Mouse (Mus musculus): ENCODE measurements at regions not wholly inside any gene's neighbourhood (a gene's known extent, or its start where the extent isn't known, plus 50 kb on each side); places are given as distances from the start of the nearest gene placed in this dataset.

DNA sequence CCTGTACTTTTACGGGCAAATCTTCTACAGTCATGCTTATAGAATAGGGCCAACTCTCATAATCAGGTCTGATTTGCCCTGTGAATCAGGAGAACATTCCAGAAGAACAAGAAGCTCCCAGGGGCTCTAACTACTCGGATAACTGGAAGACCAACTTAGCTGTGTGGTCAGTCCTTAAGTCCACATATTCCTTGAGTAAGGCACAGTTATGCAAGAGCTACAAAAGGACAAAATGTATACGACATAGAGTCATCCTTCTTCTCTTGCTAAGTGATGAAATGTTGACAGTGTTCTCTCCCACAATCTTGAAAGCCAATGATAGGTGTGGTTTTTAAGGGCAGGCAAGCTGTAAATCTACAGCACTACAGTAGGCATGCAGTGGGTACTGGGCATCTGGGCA is 310.7 kb upstream of the Pitrm1 start:
- Histone ChIP-seq H3K4me3 (ENCODE audit: low read depth, low read length) (no peak overlapping the region), H3K9ac (ENCODE audit: low read length) (no peak overlapping the region), H3K4me1 (replicated peaks; ENCODE audit: control insufficient read depth, insufficient read depth) (no peaks in the 10 kb centered on the region), H3K36me3 (ENCODE audit: control insufficient read depth, insufficient read depth, low read length) (no peaks in the 10 kb centered on the region), H3K27me3 (ENCODE audit: control insufficient read depth, insufficient read depth, low read length) (no peaks in the 10 kb centered on the region), H3K9me3 (ENCODE audit: control insufficient read depth, low read length) (no peaks in the 10 kb centered on the region), H3K4me2 (replicated peaks; ENCODE audit: low read depth) (no peak overlapping the region), H3K27ac (replicated peaks) (no peak overlapping the region)
- peak; percentile 56; the same call in 1 of the 2 replicates for ATAC-seq (ENCODE audit: low FRiP score, low TSS enrichment)
- WGBS, result 77% methylated on average over 3 of the region's 3 CpGs
- no peak for TF ChIP-seq CTCF (IDR thresholded peaks at IDR 0.05; ENCODE audit: low read depth)
- TF ChIP-seq EP300 (optimal IDR thresholded peaks at IDR 0.05), result no peak
- no peak for DNase-seq (ENCODE audit: low spot score)

DNA sequence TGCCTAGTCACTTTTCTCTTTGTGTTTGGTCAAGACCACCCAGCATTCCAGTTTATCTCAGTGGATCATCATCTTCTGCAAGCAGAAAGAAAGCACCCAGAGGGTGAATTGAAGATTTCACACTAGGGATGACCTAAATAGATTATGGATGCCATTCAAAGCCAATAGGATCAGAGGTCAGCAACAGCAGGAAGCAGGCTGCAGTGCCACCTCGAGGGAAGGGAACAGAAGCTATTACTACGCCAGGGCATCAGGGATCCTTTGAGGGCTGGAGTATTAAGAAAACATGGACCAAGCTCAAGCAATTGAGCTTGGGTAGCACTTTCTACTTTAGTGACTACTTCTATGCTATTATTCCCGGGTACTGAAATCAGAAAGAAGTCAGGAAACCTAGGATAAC is 307.1 kb upstream of the Pitrm1 start:
- Histone ChIP-seq H3K4me3 (ENCODE audit: low read depth, low read length) (no peak overlapping the region), H3K4me1 (replicated peaks; ENCODE audit: control insufficient read depth, insufficient read depth) (no peaks in the 10 kb centered on the region), H3K9me3 (ENCODE audit: control insufficient read depth, low read length) (no peaks in the 10 kb centered on the region), H3K27ac (replicated peaks) (no peak overlapping the region), H3K36me3 (ENCODE audit: control insufficient read depth, insufficient read depth, low read length) (no peaks in the 10 kb centered on the region), H3K27me3 (ENCODE audit: control insufficient read depth, insufficient read depth, low read length) (no peaks in the 10 kb centered on the region), H3K4me2 (replicated peaks; ENCODE audit: low read depth) (no peak overlapping the region), H3K9ac (ENCODE audit: low read length) (no peak overlapping the region)
- ATAC-seq (ENCODE audit: low FRiP score, low TSS enrichment) (no peak), DNase-seq (ENCODE audit: low spot score) (no peak)
- TF ChIP-seq EP300 (optimal IDR thresholded peaks at IDR 0.05) (no peak), CTCF (IDR thresholded peaks at IDR 0.05; ENCODE audit: low read depth) (peak; percentile 56)
- WGBS, result 54% methylated on average over 3 of the region's 3 CpGs

DNA sequence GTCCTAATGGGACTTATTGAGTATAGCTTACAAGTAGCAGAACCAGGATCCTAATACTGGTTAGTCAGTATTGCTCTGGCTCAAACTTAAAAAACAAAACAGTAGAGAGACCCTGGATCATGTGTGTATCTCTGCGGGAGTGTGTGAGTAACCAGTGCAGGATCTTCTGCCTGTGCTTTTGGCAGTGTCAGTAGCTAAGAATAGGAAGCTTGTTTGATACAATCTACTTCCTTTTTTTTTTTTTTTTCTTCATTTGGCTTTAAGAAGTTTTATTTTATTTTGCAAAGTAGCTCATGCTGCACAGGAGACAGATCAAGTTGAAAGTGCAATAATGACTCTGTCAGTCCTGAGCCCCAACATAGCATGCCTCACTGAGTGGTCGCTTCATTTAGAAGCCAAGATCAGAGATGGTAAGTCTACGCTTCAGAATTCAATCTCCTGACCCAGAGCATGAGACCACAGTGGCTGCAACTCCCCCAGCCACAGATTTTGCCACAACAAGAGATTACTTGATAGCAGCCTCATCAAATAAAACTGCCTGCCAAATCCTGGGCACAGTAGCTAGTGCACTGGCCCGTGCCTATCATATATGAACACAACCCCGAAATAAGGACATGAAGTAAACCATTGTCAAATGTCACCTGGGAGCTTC is 306.4 kb upstream of the Pitrm1 start:
- 87% methylated on average over 5 of the region's 5 CpGs for WGBS
- DNase-seq (ENCODE audit: low spot score) (no peak), ATAC-seq (ENCODE audit: low FRiP score, low TSS enrichment) (no peak)
- Histone ChIP-seq H3K36me3 (ENCODE audit: control insufficient read depth, insufficient read depth, low read length) (no peaks in the 10 kb centered on the region), H3K9ac (ENCODE audit: low read length) (no peak overlapping the region), H3K4me1 (replicated peaks; ENCODE audit: control insufficient read depth, insufficient read depth) (no peaks in the 10 kb centered on the region), H3K9me3 (ENCODE audit: control insufficient read depth, low read length) (no peaks in the 10 kb centered on the region), H3K27ac (replicated peaks) (no peak overlapping the region), H3K27me3 (ENCODE audit: control insufficient read depth, insufficient read depth, low read length) (no peaks in the 10 kb centered on the region), H3K4me3 (ENCODE audit: low read depth, low read length) (no peak overlapping the region), H3K4me2 (replicated peaks; ENCODE audit: low read depth) (no peak overlapping the region)
- TF ChIP-seq CTCF (IDR thresholded peaks at IDR 0.05; ENCODE audit: low read depth), result no peak

DNA sequence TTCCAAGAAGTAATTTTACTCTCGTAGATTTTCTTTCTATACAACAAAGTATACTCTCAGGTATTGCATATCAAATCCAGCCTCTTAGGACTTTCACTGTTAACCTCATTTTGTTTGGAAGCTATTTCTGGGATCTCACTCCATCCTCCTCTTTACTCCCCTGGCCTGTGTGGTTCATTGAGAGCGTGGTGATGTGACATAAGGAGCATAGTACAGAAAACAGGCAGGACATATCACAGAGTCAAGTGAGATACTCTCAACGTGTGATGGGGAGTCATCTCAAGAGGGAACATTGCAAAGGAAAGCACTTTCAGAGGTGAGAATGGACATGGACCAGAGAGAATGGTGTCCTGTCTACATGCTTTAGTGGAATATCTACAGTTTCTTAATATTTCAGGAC is 297.8 kb upstream of the Pitrm1 start:
- no peak for ATAC-seq (ENCODE audit: low FRiP score, low TSS enrichment)
- no peak for TF ChIP-seq CTCF (IDR thresholded peaks at IDR 0.05; ENCODE audit: low read depth)
- H3K4me1 ChIP-seq (replicated peaks; ENCODE audit: control insufficient read depth, insufficient read depth), result no peaks in the 10 kb centered on the region

DNA sequence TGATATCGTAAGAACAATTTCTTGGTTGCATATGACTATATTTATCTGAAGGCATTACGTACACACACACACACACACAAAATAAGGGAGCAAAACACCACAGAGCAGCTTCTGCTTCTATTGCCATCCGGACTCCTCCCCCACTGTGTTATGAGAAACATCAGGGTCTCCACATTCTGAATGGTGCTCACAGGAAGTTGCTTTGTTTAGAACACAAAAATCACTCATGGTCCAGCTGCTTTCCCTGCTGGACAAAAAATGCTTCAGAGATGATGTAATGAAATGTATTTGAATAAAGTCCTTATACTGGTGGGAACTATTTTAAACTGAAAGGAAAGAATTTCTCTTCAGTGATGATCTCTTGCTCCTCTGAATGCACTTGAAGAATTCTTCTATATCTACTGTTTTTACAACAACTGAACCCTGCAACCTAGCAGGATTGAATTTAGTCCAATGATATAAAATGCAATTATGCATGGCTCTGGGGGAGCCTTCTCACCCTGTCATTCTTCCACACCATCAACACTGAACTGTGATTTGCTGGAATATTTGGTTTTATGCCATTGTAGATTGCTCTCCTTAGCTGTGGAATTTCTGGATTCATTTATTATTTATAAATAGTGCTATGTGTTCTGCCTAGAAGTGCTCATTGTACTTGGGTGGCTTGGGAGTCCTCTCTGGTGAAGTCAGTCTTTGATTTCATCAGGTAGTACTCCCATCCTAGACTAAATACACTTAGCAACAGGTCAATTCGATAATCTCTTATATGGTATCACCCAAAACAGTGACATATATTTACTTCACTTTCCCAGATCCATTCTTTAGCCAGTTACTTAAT is 296.7 kb upstream of the Pitrm1 start:
- TF ChIP-seq CTCF (IDR thresholded peaks at IDR 0.05; ENCODE audit: low read depth), result no peak
- no peak for TF ChIP-seq EP300 (optimal IDR thresholded peaks at IDR 0.05)
- no peak for DNase-seq (ENCODE audit: low spot score)
- Histone ChIP-seq H3K36me3 (ENCODE audit: control insufficient read depth, insufficient read depth, low read length) (no peaks in the 10 kb centered on the region), H3K9me3 (ENCODE audit: control insufficient read depth, low read length) (no peaks in the 10 kb centered on the region), H3K9ac (ENCODE audit: low read length) (no peak overlapping the region), H3K27me3 (ENCODE audit: control insufficient read depth, insufficient read depth, low read length) (no peaks in the 10 kb centered on the region), H3K4me2 (replicated peaks; ENCODE audit: low read depth) (no peak overlapping the region), H3K4me3 (ENCODE audit: low read depth, low read length) (no peak overlapping the region), H3K27ac (replicated peaks) (no peak overlapping the region), H3K4me1 (replicated peaks; ENCODE audit: control insufficient read depth, insufficient read depth) (no peaks in the 10 kb centered on the region)
- ATAC-seq (ENCODE audit: low FRiP score, low TSS enrichment), result peak; percentile 32; the same call in 1 of the 2 replicates
- 57% methylated on average over 4 of the region's 4 CpGs for WGBS

More for the DNA sequence above, 297.8 kb upstream of the Pitrm1 start:
- Histone ChIP-seq H3K4me2 (replicated peaks; ENCODE audit: low read depth) (no peak overlapping the region), H3K9me3 (ENCODE audit: control insufficient read depth, low read length) (no peaks in the 10 kb centered on the region), H3K27me3 (ENCODE audit: control insufficient read depth, insufficient read depth, low read length) (no peaks in the 10 kb centered on the region), H3K4me3 (ENCODE audit: low read depth, low read length) (no peak overlapping the region), H3K9ac (ENCODE audit: low read length) (no peak overlapping the region), H3K27ac (replicated peaks) (no peak overlapping the region), H3K36me3 (ENCODE audit: control insufficient read depth, insufficient read depth, low read length) (no peaks in the 10 kb centered on the region)
- DNase-seq (ENCODE audit: low spot score), result no peak
- 82% methylated on average over 3 of the region's 3 CpGs for WGBS

DNA sequence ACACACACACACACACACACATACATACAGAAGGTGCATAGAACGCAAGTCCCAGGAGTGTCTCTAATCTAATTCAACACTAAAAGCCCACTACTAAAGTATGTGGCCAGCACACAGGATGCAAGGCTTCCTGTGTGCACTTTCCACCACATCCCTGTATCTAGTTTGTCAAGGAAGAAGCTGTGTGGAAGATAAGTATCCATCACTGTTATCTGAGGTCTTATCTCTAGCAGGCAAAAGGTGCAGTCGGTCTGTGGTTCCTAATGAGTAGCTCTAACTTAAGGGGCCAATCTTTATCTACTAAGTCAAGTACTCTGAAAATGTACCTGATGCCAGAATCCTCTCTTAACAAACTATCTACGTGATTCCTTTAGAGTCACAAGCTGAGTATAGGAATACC is 295.8 kb upstream of the Pitrm1 start:
- no peaks in the 10 kb centered on the region for H3K36me3 ChIP-seq (ENCODE audit: control insufficient read depth, insufficient read depth, low read length)
- H3K27me3 ChIP-seq (ENCODE audit: control insufficient read depth, insufficient read depth, low read length), result no peaks in the 10 kb centered on the region
- TF ChIP-seq CTCF (IDR thresholded peaks at IDR 0.05; ENCODE audit: low read depth) (no peak), EP300 (optimal IDR thresholded peaks at IDR 0.05) (no peak)
- no peaks in the 10 kb centered on the region for H3K4me1 ChIP-seq (replicated peaks; ENCODE audit: control insufficient read depth, insufficient read depth)
- no peak overlapping the region for H3K9ac ChIP-seq (ENCODE audit: low read length)
- no peak overlapping the region for H3K4me3 ChIP-seq (ENCODE audit: low read depth, low read length)
- H3K9me3 ChIP-seq (ENCODE audit: control insufficient read depth, low read length), result no peaks in the 10 kb centered on the region
- 68% methylated on average over 3 of the region's 3 CpGs for WGBS
- no peak overlapping the region for H3K27ac ChIP-seq (replicated peaks)
- no peak overlapping the region for H3K4me2 ChIP-seq (replicated peaks; ENCODE audit: low read depth)
- ATAC-seq (ENCODE audit: low FRiP score, low TSS enrichment) (no peak), DNase-seq (ENCODE audit: low spot score) (no peak)
